Mouse (Mus musculus) bone marrow macrophage, adult 2 months (primary cell): ENCODE measurements around the gene Slit3. TPM values are rescaled to one million over a fixed set of nuclear protein-coding genes. Genes with fewer than 3 reads are reported as not detected.

Experiments
- H3K27ac ChIP-seq: 2 replicates; pipeline ENCODE4 v1.5.1; 2012; ENCODE audit warnings: low read depth, low read length; ENCODE audit not compliant: insufficient read depth
- H3K4me1 ChIP-seq: 2 replicates; pipeline ENCODE4 v1.6.1; 2012; ENCODE audit warnings: low read length; ENCODE audit not compliant: control insufficient read depth, insufficient read depth
- H3K4me3 ChIP-seq: 2 replicates; pipeline ENCODE4 v1.5.1; 2012; ENCODE audit warnings: mild to moderate bottlenecking, low read length, moderate library complexity; ENCODE audit not compliant: insufficient read depth
- CTCF ChIP-seq: IDR thresholded peaks from 2 replicates; pipeline ENCODE4 v1.5.1; 2012; ENCODE audit warnings: low read depth, mild to moderate bottlenecking, low read length, moderate library complexity
- POLR2A ChIP-seq: IDR thresholded peaks from 2 replicates; pipeline ENCODE4 v1.6.1; 2012; ENCODE audit warnings: mild to moderate bottlenecking, low read depth, low read length, borderline replicate concordance
- polyA plus RNA-seq: library from polyadenylated mRNA; stranded (reverse); fragments of >200 nt; gene quantifications from 2 replicates; pipeline ENCODE4 v1.2.4, GENCODE M21; 2012; ENCODE audit not compliant: missing spikeins, insufficient read depth, insufficient read length

Slit3 gene
- polyA plus RNA-seq, 1 experiment = not detected

GRCm38 (mm10) chr11:35651286-35651685 is 530.3 kb downstream of the Slit3 start:
- no peaks in the 10 kb centered on the region for H3K4me1 ChIP-seq
- H3K4me3 ChIP-seq = no peak overlapping the region
- no peak overlapping the region for H3K27ac ChIP-seq
- TF ChIP-seq POLR2A (no peak), CTCF (no peak)

GRCm38 (mm10) chr11:35655836-35656235 is 534.8 kb downstream of the Slit3 start:
- Histone ChIP-seq H3K4me3 (no peak overlapping the region), H3K27ac (no peak overlapping the region), H3K4me1 (peaks cover 6% of the 10 kb centered on the region; the same call in 1 of the 2 replicates)
- no peak for TF ChIP-seq CTCF
- no peak for TF ChIP-seq POLR2A

- Histone ChIP-seq H3K4me1 (peaks cover 6% of the 10 kb centered on the region; the same call in 1 of the 2 replicates), H3K4me3 (no peak overlapping the region), H3K27ac (no peak overlapping the region)
- TF ChIP-seq POLR2A (no peak), CTCF (no peak)
Observed at GRCm38 (mm10) chr11:35657582-35657981, 536.6 kb downstream of the Slit3 start.

GRCm38 (mm10) chr11:35660967-35661366 is 539.9 kb downstream of the Slit3 start:
- Histone ChIP-seq H3K4me1 (peaks cover 6% of the 10 kb centered on the region; the same call in 1 of the 2 replicates), H3K27ac (no peak overlapping the region), H3K4me3 (no peak overlapping the region)
- TF ChIP-seq CTCF (no peak), POLR2A (no peak)

DNA sequence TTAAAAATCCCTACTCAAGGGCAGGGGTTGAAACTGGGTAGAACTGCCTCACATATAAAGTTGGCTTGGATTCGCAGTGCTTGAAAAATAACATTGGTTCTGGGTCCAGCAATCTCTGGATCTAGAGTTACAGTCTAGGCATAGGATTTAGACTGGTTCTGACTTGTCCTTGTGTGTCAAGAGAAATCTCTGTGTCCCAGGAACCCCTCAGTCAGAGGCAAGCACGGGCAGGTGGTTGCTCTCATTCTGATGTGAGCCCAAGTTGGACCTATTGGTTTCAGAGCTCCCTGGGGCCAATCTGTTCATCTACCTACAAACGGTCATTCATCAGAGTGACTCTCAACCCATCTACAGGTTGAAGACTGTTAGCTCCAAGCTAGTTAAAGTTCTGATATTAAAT is 541.9 kb downstream of the Slit3 start:
- TF ChIP-seq CTCF (no peak), POLR2A (no peak)
- H3K27ac ChIP-seq = no peak overlapping the region
- peaks cover under 1% of the 10 kb centered on the region; the same call in 1 of the 2 replicates for H3K4me1 ChIP-seq
- H3K4me3 ChIP-seq = no peak overlapping the region

GRCm38 (mm10) chr11:35663661-35664060 is 542.6 kb downstream of the Slit3 start:
- TF ChIP-seq POLR2A (no peak), CTCF (no peak)
- Histone ChIP-seq H3K27ac (no peak overlapping the region), H3K4me3 (no peak overlapping the region), H3K4me1 (no peaks in the 10 kb centered on the region)

- Histone ChIP-seq H3K4me1 (no peaks in the 10 kb centered on the region), H3K27ac (no peak overlapping the region), H3K4me3 (no peak overlapping the region)
- TF ChIP-seq POLR2A = no peak
Observed at GRCm38 (mm10) chr11:35664991-35665390, 544.0 kb downstream of the Slit3 start.

- Histone ChIP-seq H3K4me3 (no peak overlapping the region), H3K27ac (no peak overlapping the region), H3K4me1 (no peaks in the 10 kb centered on the region)
- TF ChIP-seq CTCF = peak; percentile 33; the same call in 1 of the 2 replicates
- TF ChIP-seq POLR2A = no peak
Observed at GRCm38 (mm10) chr11:35667428-35667827, 546.4 kb downstream of the Slit3 start.

DNA sequence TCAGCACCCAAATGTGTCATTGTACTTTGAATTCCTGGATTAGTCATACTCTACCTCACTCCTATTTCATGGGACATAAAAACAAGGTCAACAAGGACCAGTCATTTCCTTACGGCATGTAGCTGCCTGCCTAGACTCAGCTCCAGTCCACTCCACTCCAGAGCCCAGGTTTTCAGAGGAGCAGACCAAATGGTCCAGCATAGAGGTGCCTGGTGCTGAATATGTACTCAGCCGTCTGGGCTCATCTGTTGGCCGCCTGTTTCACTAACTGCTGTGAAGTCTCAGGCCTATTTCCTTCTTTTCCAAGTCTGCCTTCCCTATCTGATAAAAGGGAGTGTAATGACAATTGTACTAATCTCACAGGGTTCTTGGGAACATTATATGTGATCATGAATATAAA is 547.1 kb downstream of the Slit3 start:
- Histone ChIP-seq H3K4me3 (no peak overlapping the region), H3K4me1 (no peaks in the 10 kb centered on the region), H3K27ac (no peak overlapping the region)
- TF ChIP-seq CTCF = no peak
- no peak for TF ChIP-seq POLR2A

DNA sequence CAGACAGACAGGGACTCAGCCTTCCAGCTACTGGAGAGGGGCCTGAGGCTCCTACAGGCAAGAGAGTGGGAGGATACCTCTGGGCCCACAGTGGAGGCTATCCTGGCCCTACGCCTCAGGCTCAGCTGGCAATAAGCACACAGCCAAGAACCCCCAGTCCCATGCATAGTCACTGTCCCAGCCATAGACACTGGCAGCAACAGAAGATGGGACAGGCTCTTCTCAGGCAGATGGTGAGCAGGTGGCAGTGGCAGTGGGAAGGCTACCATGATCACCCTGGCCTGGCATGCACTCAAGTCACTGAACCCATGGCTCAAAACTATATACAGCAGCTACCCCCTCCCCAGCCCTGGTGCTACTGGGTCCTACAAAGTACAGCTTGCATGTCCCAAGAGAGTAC is 547.7 kb downstream of the Slit3 start:
- Histone ChIP-seq H3K27ac (no peak overlapping the region), H3K4me1 (no peaks in the 10 kb centered on the region), H3K4me3 (no peak overlapping the region)
- TF ChIP-seq POLR2A = no peak
- no peak for TF ChIP-seq CTCF

- H3K27ac ChIP-seq = no peak overlapping the region
- no peak for TF ChIP-seq POLR2A
- no peak for TF ChIP-seq CTCF
- H3K4me3 ChIP-seq = no peak overlapping the region
- no peaks in the 10 kb centered on the region for H3K4me1 ChIP-seq
Observed at GRCm38 (mm10) chr11:35669536-35669935, 548.5 kb downstream of the Slit3 start.
